ENCODE assay signal across 8 mouse cellular contexts in genomic region chrX:134750764-134751592, GRCm38 (mm10). TPM values are rescaled to one million over a fixed set of nuclear protein-coding genes. Genes with fewer than 3 reads are reported as not detected.
A peak's percentile ranks its signal among the peaks of the same experiment; 100 is the strongest.
DNase-seq lines count a peak whose midpoint lies in the region; ATAC-seq and TF ChIP-seq lines count a peak whose summit lies in the region.

Gene Armcx6 (minus strand): TSS chrX:134751417.

- no peak for TF ChIP-seq CTCF in CH12.LX (conservative IDR thresholded peaks at IDR 0.05 in 1 of 2, IDR thresholded peaks at IDR 0.05 in 1 of 2; ENCODE audit: low read depth in 2 of 2, low read length in 2 of 2)
- peak; percentile 42 for TF ChIP-seq CTCF in kidney, postnatal 0 days (IDR thresholded peaks at IDR 0.05; ENCODE audit: low read depth)
- no peak for TF ChIP-seq CTCF in liver, embryonic 14.5 days (IDR thresholded peaks at IDR 0.05; ENCODE audit: low read depth)
- peak; percentile 30; the same call in 1 of the 2 replicates for TF ChIP-seq CTCF in stomach, postnatal 0 days (IDR thresholded peaks at IDR 0.05; ENCODE audit: low read depth)

- no peak for TF ChIP-seq RAD21 in CH12.LX (IDR thresholded peaks at IDR 0.05; ENCODE audit: low read depth, low read length)

- no peaks in the 10 kb centered on the region for H3K9me3 ChIP-seq in CH12.LX (replicated peaks; ENCODE audit: low read length)
- no peaks in the 10 kb centered on the region for H3K9me3 ChIP-seq in heart, embryonic 13.5 days
- H3K9me3 ChIP-seq in kidney, postnatal 0 days (replicated peaks; ENCODE audit: low read length) = no peaks in the 10 kb centered on the region
- H3K9me3 ChIP-seq in liver, embryonic 14.5 days (ENCODE audit: control insufficient read depth, low read length) = no peaks in the 10 kb centered on the region
- no peaks in the 10 kb centered on the region for H3K9me3 ChIP-seq in stomach, postnatal 0 days (ENCODE audit: control insufficient read depth, low read length)

- H3K36me3 ChIP-seq in CH12.LX (replicated peaks in 1 of 2; ENCODE audit: control insufficient read depth in 1 of 2, insufficient read depth in 1 of 2, low read length in 1 of 2) = no peaks in the 10 kb centered on the region
- peaks cover 4% of the 10 kb centered on the region; the same call in 1 of the 2 replicates for H3K36me3 ChIP-seq in heart, embryonic 13.5 days
- H3K36me3 ChIP-seq in kidney, postnatal 0 days (ENCODE audit: insufficient read depth, low read length) = no peaks in the 10 kb centered on the region
- H3K36me3 ChIP-seq in liver, embryonic 14.5 days (replicated peaks; ENCODE audit: control insufficient read depth, insufficient read depth, low read depth) = no peaks in the 10 kb centered on the region
- H3K36me3 ChIP-seq in stomach, postnatal 0 days (ENCODE audit: control insufficient read depth, insufficient read depth, low read length) = no peaks in the 10 kb centered on the region

- no peak within 1 kb of the TSS for H3K9ac ChIP-seq in CH12.LX (ENCODE audit: insufficient read depth, low read depth)
- peak within 1 kb of the TSS; percentile 83 for H3K9ac ChIP-seq in heart, embryonic 13.5 days
- peak within 1 kb of the TSS; percentile 49; the same call in 1 of the 2 replicates for H3K9ac ChIP-seq in kidney, postnatal 0 days (ENCODE audit: low read depth, low read length)
- H3K9ac ChIP-seq in liver, embryonic 14.5 days (replicated peaks) = peak within 1 kb of the TSS; percentile 25
- peak within 1 kb of the TSS; percentile 39 for H3K9ac ChIP-seq in stomach, postnatal 0 days (ENCODE audit: low read length)

- peak within 1 kb of the TSS in 1 of 3 experiments; percentile 39 for H3K4me3 ChIP-seq in CH12.LX (replicated peaks in 1 of 3; ENCODE audit: low read depth in 2 of 3, low read length in 2 of 3, poor library complexity in 1 of 3)
- H3K4me3 ChIP-seq in brown adipose tissue, adult 24 weeks (ENCODE audit: insufficient read depth, low read depth, low read length) = peak within 1 kb of the TSS; percentile 69
- H3K4me3 ChIP-seq in heart, embryonic 13.5 days = peak within 1 kb of the TSS; percentile 65
- H3K4me3 ChIP-seq in kidney, postnatal 0 days (replicated peaks; ENCODE audit: low read depth, low read length) = peak within 1 kb of the TSS; percentile 46
- peak within 1 kb of the TSS; percentile 51 to 80 for H3K4me3 ChIP-seq in liver, embryonic 14.5 days (ENCODE audit: insufficient read depth in 1 of 2, low read depth in 2 of 2, low read length in 2 of 2)
- H3K4me3 ChIP-seq in stomach, postnatal 0 days (ENCODE audit: low read depth, low read length) = peak within 1 kb of the TSS; percentile 47

- TF ChIP-seq POLR2A in CH12.LX (IDR thresholded peaks at IDR 0.05; ENCODE audit: low read depth, low read length) = no peak

- TF ChIP-seq EP300 in CH12.LX (IDR thresholded peaks at IDR 0.05; ENCODE audit: low read length) = no peak
- TF ChIP-seq EP300 in liver, embryonic 14.5 days (IDR thresholded peaks at IDR 0.05; ENCODE audit: low read depth) = no peak
- no peak for TF ChIP-seq EP300 in stomach, postnatal 0 days (optimal IDR thresholded peaks at IDR 0.05)

- H3K79me2 ChIP-seq in CH12.LX (replicated peaks; ENCODE audit: control insufficient read depth, extremely low read depth, insufficient read depth, poor library complexity, severe bottlenecking) = no peaks in the 10 kb centered on the region

- ATAC-seq in erythroid progenitor cell, adult 5-6 weeks (replicated peaks; ENCODE audit: low FRiP score, poor library complexity, severe bottlenecking) = peak; percentile 81
- ATAC-seq in heart, embryonic 13.5 days (ENCODE audit: extremely low read depth, insufficient number of reproducible peaks, low FRiP score, low TSS enrichment) = peak; percentile 90
- peak; percentile 88 for ATAC-seq in kidney, postnatal 0 days (replicated peaks; ENCODE audit: low FRiP score, low read depth)
- ATAC-seq in liver, embryonic 14.5 days (ENCODE audit: insufficient read depth) = peak; percentile 90
- peak; percentile 78 for ATAC-seq in stomach, postnatal 0 days (ENCODE audit: low FRiP score, low TSS enrichment)

- H3K27ac ChIP-seq in CH12.LX (ENCODE audit: insufficient read depth, low read depth) = no peak within 1 kb of the TSS
- no peak within 1 kb of the TSS for H3K27ac ChIP-seq in brown adipose tissue, adult 24 weeks (replicated peaks; ENCODE audit: low read depth, low read length)
- H3K27ac ChIP-seq in heart, embryonic 13.5 days (replicated peaks) = peak within 1 kb of the TSS; percentile 90
- peak within 1 kb of the TSS; percentile 50; the same call in 1 of the 2 replicates for H3K27ac ChIP-seq in kidney, postnatal 0 days
- H3K27ac ChIP-seq in liver, embryonic 14.5 days = no peak within 1 kb of the TSS
- H3K27ac ChIP-seq in stomach, postnatal 0 days (replicated peaks) = peak within 1 kb of the TSS; percentile 53; the same call in 1 of the 2 replicates

- dilution Hi-C loops in CH12.LX (cut with MboI; ENCODE audit: extremely low pct_ligation_motif_present, extremely low pct_unique_long_range_greater_than_20kb, low sequenced_read_pairs) = no loop called here

- no peaks in the 10 kb centered on the region for H3K27me3 ChIP-seq in CH12.LX (replicated peaks)
- H3K27me3 ChIP-seq in heart, embryonic 13.5 days (replicated peaks) = 0 out of 2 replicates have a peak, but pooled peaks cover 7% of the 10 kb centered on the region
- H3K27me3 ChIP-seq in kidney, postnatal 0 days (ENCODE audit: insufficient read depth, low read length) = no peaks in the 10 kb centered on the region
- no peaks in the 10 kb centered on the region; the same call in 1 of the 2 replicates for H3K27me3 ChIP-seq in liver, embryonic 14.5 days (ENCODE audit: control insufficient read depth, insufficient read depth, low read length)
- no peaks in the 10 kb centered on the region for H3K27me3 ChIP-seq in stomach, postnatal 0 days (ENCODE audit: control insufficient read depth, insufficient read depth, low read length)

- peak within 1 kb of the TSS; percentile 67 for H3K4me2 ChIP-seq in CH12.LX (ENCODE audit: insufficient read depth, low read depth, poor library complexity, severe bottlenecking)
- H3K4me2 ChIP-seq in heart, embryonic 13.5 days = peak within 1 kb of the TSS; percentile 70
- H3K4me2 ChIP-seq in kidney, postnatal 0 days (ENCODE audit: low read length) = peak within 1 kb of the TSS; percentile 68
- H3K4me2 ChIP-seq in liver, embryonic 14.5 days (ENCODE audit: low read depth) = peak within 1 kb of the TSS; percentile 83
- peak within 1 kb of the TSS; percentile 62 for H3K4me2 ChIP-seq in stomach, postnatal 0 days (replicated peaks; ENCODE audit: low read depth)

- H3K4me1 ChIP-seq in CH12.LX (ENCODE audit: control insufficient read depth in 1 of 2, insufficient read depth in 2 of 2) = peaks cover 0 to 11% of the 10 kb centered on the region in 2 experiments; a peak in 2 of 4 replicates
- H3K4me1 ChIP-seq in brown adipose tissue, adult 24 weeks (ENCODE audit: control insufficient read depth, insufficient read depth, insufficient read length, low read length) = no peaks in the 10 kb centered on the region
- peaks cover 22% of the 10 kb centered on the region for H3K4me1 ChIP-seq in heart, embryonic 13.5 days
- no peaks in the 10 kb centered on the region for H3K4me1 ChIP-seq in kidney, postnatal 0 days (replicated peaks; ENCODE audit: insufficient read depth, low read length)
- peaks cover 0 to 5% of the 10 kb centered on the region in 2 experiments; a peak in 2 of 4 replicates for H3K4me1 ChIP-seq in liver, embryonic 14.5 days (replicated peaks; ENCODE audit: control insufficient read depth in 2 of 2, insufficient read depth in 2 of 2, low read length in 1 of 2)
- H3K4me1 ChIP-seq in stomach, postnatal 0 days (replicated peaks; ENCODE audit: control insufficient read depth, insufficient read depth) = no peaks in the 10 kb centered on the region

- in situ Hi-C loops in CH12.LX (cut with MboI; ENCODE audit: low pct_ligation_motif_present, low pct_unique_long_range_greater_than_20kb, low sequenced_read_pairs) = no loop called here

- DNase-seq in CH12.LX (ENCODE audit: extremely low read depth) = peak; percentile 65
- peak; percentile 88 for DNase-seq in kidney, postnatal 0 days (ENCODE audit: low spot score)
- DNase-seq in liver, embryonic 14.5 days (ENCODE audit: low read depth in 3 of 3, low spot score in 3 of 3) = peak; percentile 52 to 55 (median 53)
- DNase-seq in neural tube, embryonic 10.5 days (ENCODE audit: extremely low spot score, low spot score) = peak; percentile 60
- DNase-seq in stomach, postnatal 0 days (ENCODE audit: low spot score) = peak; percentile 54

- 15% methylated on average over 36 of the region's 36 CpGs for WGBS in heart, embryonic 13.5 days
- WGBS in kidney, postnatal 0 days = 24% methylated on average over 35 of the region's 36 CpGs
- 14% methylated on average over 36 of the region's 36 CpGs for WGBS in liver, embryonic 14.5 days (ENCODE audit: insufficient replicate concordance)
- WGBS in stomach, postnatal 0 days = 13% methylated on average over 36 of the region's 36 CpGs

TF ChIP-seq in CH12.LX, 34 proteins besides CTCF, POLR2A, EP300 and RAD21 (continues in another document):
- TF ChIP-seq ZMIZ1 (IDR thresholded peaks at IDR 0.05; ENCODE audit: low read depth, low read length) (no peak), USF1 (IDR thresholded peaks at IDR 0.05; ENCODE audit: low read depth, low read length) (peak; percentile 90), NRF1 (IDR thresholded peaks at IDR 0.05; ENCODE audit: low read depth, low read length) (no peak), SIN3A (IDR thresholded peaks at IDR 0.05; ENCODE audit: low read length) (no peak), ZKSCAN1 (IDR thresholded peaks at IDR 0.05; ENCODE audit: borderline replicate concordance, low read depth, low read length) (no peak), GABPA (IDR thresholded peaks at IDR 0.05; ENCODE audit: insufficient replicate concordance, low read depth, low read length) (no peak), USF2 (conservative IDR thresholded peaks at IDR 0.05; ENCODE audit: low read depth, low read length) (peak; percentile 88), MAX (IDR thresholded peaks at IDR 0.05; ENCODE audit: low read length) (peak; percentile 70), POLR2AphosphoS2 (IDR thresholded peaks at IDR 0.05; ENCODE audit: low read depth, low read length) (no peak)

RNA-seq across cellular contexts. Expression of gene Armcx6, which starts in this region (rescaled TPM):
- total RNA-seq in CH12.LX (2012; rRNA removed) (0.67 and 1.2 TPM in 2 replicates), CH12.LX (2014; rRNA removed) (1.3 and 1.7 TPM in 2 replicates)
- 1.7 and 2.2 TPM in 2 replicates for polyA plus RNA-seq in CH12.LX (2012; ENCODE audit: insufficient read length, low read depth)
- 0.67 TPM in 1 of 2 replicates, not detected in the other for polyA plus RNA-seq in brown adipose tissue, adult 24 weeks (2012; ENCODE audit: insufficient read depth, insufficient read length, missing spikeins)
- total RNA-seq in erythroid progenitor cell, adult 5-6 weeks (2015; ENCODE audit: low replicate concordance) = not detected in 2 replicates
- total RNA-seq in erythroid progenitor cell, adult 5-6 weeks (2017; ENCODE audit: low replicate concordance) = 0.13 TPM in 1 of 2 replicates, not detected in the other
- polyA plus RNA-seq in heart, embryonic 13.5 days (2015; fragmentation: Nextera tagmentation; extraction: Ambion mirVana) = 18.9 and 19.0 TPM in 2 replicates
- 15.2 and 15.8 TPM in 2 replicates for polyA plus RNA-seq in kidney, postnatal 0 days (2015; fragmentation: Nextera tagmentation; extraction: Ambion mirVana)
- 3.2 and 5.0 TPM in 2 replicates for polyA plus RNA-seq in liver, embryonic 14.5 days (2012; rRNA removed)
- polyA plus RNA-seq in liver, embryonic 14.5 days (2014; fragmentation: Nextera tagmentation; extraction: Ambion mirVana) = 3.7 and 3.9 TPM in 2 replicates
- 8.7 and 9.9 TPM in 2 replicates for polyA plus RNA-seq in stomach, postnatal 0 days (2015; fragmentation: Nextera tagmentation; extraction: Ambion mirVana)

Comparison
In these comparisons a context has a peak if more than half of its experiments do, and no peak if none do; other contexts are left out.
1. Peak in ATAC-seq in erythroid progenitor cell, adult 5-6 weeks; RNA of the gene not detected or under 1 TPM.
2. H3K27ac ChIP-seq: peak in heart, embryonic 13.5 days (single experiment), kidney, postnatal 0 days (single experiment) and stomach, postnatal 0 days (single experiment); none in CH12.LX (single experiment), brown adipose tissue, adult 24 weeks (single experiment) and liver, embryonic 14.5 days (single experiment).
3. CTCF ChIP-seq: peak in kidney, postnatal 0 days (single experiment) and stomach, postnatal 0 days (single experiment); none in CH12.LX (0 of 2) and liver, embryonic 14.5 days (single experiment).
4. Peak in every context shown above with its lines, with median percentiles within 50 percentile points of each other: DNase-seq, H3K4me2 ChIP-seq and ATAC-seq.